Mouse (Mus musculus) kidney, embryonic 14.5 days (tissue): ENCODE data around the gene Frmd5. TPM values are rescaled to one million over a fixed set of nuclear protein-coding genes. Genes with fewer than 3 reads are reported as not detected.

Experiments
- ATAC-seq: fragments of 200-750 bp; cut with Nextera tagmentation; 2 replicates; pipeline ENCODE4 v1.8.0; 2017; ENCODE audit warnings: moderate number of reproducible peaks, mild to moderate bottlenecking, moderate TSS enrichment, moderate library complexity; ENCODE audit not compliant: low FRiP score, low TSS enrichment
- H3K27ac ChIP-seq: fragments of 300-500 bp; sonication (generic); 2 replicates; pipeline ENCODE4 v1.5.1; 2014; ENCODE audit warnings: low read depth, mild to moderate bottlenecking, low read length, moderate library complexity, mixed read lengths
- H3K27me3 ChIP-seq: fragments of 300-500 bp; sonication (generic); 2 replicates; pipeline ENCODE4 v1.6.1; 2014; ENCODE audit warnings: mild to moderate bottlenecking, low read length; ENCODE audit not compliant: control insufficient read depth, insufficient read depth
- H3K36me3 ChIP-seq: fragments of 300-500 bp; sonication (generic); 2 replicates; pipeline ENCODE4 v1.6.1; 2014; ENCODE audit warnings: low read length, mixed read lengths; ENCODE audit not compliant: control insufficient read depth, insufficient read depth
- H3K4me1 ChIP-seq: fragments of 300-500 bp; sonication (generic); 2 replicates; pipeline ENCODE4 v1.6.1; 2014; ENCODE audit warnings: low read length, mixed read lengths; ENCODE audit not compliant: control insufficient read depth, insufficient read depth
- H3K4me2 ChIP-seq: fragments of 300-500 bp; sonication (generic); replicated peaks from 2 replicates; pipeline ENCODE4 v1.6.1; 2014; ENCODE audit warnings: low read depth, mild to moderate bottlenecking, low read length
- H3K4me3 ChIP-seq: fragments of 300-500 bp; sonication (generic); 2 replicates; pipeline ENCODE4 v1.5.1; 2014; ENCODE audit warnings: mild to moderate bottlenecking, low read length
- H3K9ac ChIP-seq: fragments of 300-500 bp; sonication (generic); 2 replicates; pipeline ENCODE4 v1.6.1; 2014; ENCODE audit warnings: low read depth, mild to moderate bottlenecking, low read length, moderate library complexity
- H3K9me3 ChIP-seq: fragments of 300-500 bp; sonication (generic); 2 replicates; pipeline ENCODE4 v1.6.1; 2016; ENCODE audit warnings: low read length; ENCODE audit not compliant: control insufficient read depth
- WGBS: fragments of 180-500 bp; shearing (Covaris S2); extraction: QIAGEN DNeasy Blood & Tissue Kit; methylation state at CpG from one replicate; pipeline ENCODE4 v1.1.7; 2014; 5-methylcytosine and 5-hydroxymethylcytosine counted together
- polyA plus RNA-seq: library from polyadenylated mRNA; unstranded; fragments of >200 nt; fragmentation: Nextera tagmentation; extraction: Ambion mirVana; gene quantifications from 2 replicates; pipeline ENCODE4 v1.2.1, GENCODE M21; 2014

Frmd5 gene
- polyA plus RNA-seq, 1 experiment from 2014 or later, result 2.8 TPM

DNA sequence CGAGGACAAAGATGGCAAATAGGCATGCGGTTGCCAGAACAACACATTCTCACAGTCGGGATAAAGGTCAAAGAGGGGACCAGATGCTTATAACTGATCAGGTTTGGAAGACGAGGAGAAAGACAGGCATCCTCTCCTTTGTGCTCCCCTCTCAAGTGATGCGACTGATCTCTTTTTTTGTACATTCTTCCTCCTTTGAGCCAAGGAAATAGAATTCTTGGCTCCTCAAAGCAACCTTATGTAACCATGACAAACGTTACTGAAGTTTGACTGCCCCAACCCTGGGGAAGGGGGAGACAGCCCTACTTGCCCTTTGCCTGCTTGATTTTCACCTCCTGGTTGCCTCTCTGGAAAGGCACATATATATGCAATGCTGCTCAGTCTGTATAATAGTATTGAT lies 51.8 kb downstream of the Frmd5 start:
- Histone ChIP-seq H3K4me3 (no peak overlapping the region), H3K27ac (no peak overlapping the region), H3K4me1 (no peaks in the 10 kb centered on the region), H3K4me2 (no peak overlapping the region), H3K36me3 (no peaks in the 10 kb centered on the region), H3K27me3 (no peaks in the 10 kb centered on the region), H3K9ac (no peak overlapping the region), H3K9me3 (no peaks in the 10 kb centered on the region)
- no peak for ATAC-seq
- 62% methylated on average over 6 of the region's 6 CpGs for WGBS

DNA sequence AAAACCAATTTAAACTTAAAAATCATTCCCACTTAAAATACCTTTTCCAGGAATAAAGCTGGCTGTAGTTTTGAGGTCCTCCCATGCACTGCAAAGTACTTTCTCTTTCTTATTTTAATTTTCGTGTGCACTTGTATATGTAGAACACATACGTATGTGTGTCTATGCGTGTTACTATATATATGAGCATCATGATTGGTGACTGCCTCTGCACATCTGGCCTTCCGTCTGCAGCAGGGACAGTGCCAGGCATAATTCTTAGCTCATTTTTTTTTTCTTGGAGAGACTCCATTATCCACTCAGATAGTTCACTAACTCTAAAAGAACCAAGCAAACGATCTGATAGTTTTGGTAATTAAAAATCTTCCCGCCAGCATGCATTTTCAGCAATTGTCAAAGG lies 56.8 kb downstream of the Frmd5 start:
- Histone ChIP-seq H3K9me3 (peaks cover 5% of the 10 kb centered on the region; the same call in 1 of the 2 replicates), H3K27ac (no peak overlapping the region), H3K4me1 (no peaks in the 10 kb centered on the region), H3K4me2 (no peak overlapping the region), H3K27me3 (no peaks in the 10 kb centered on the region), H3K36me3 (no peaks in the 10 kb centered on the region), H3K4me3 (no peak overlapping the region), H3K9ac (no peak overlapping the region)
- ATAC-seq, result no peak
- WGBS, result 82% methylated on average over 6 of the region's 6 CpGs

DNA sequence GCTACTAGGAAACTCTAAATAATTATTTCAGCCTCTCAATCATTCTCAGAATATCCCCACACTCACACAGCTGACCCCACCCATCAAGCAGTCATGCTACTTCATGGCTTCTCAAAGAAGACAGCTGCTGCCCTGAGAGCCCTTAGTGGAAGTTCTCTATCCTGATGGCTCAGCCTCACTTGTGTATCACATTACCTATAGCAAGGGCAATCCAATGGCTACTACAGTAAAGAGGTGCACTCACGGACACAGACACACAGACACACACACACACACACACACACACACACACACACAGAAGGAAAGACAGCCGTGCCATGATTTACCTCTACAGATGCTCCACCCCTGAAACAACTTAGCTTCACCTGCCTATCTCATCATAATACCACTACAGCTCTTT lies 65.7 kb downstream of the Frmd5 start:
- Histone ChIP-seq H3K4me2 (no peak overlapping the region), H3K4me3 (no peak overlapping the region), H3K36me3 (no peaks in the 10 kb centered on the region), H3K9ac (no peak overlapping the region), H3K27me3 (no peaks in the 10 kb centered on the region), H3K27ac (no peak overlapping the region), H3K9me3 (peaks cover 2% of the 10 kb centered on the region; the same call in 1 of the 2 replicates), H3K4me1 (no peaks in the 10 kb centered on the region)
- WGBS, result 94% methylated on average over 2 of the region's 2 CpGs
- ATAC-seq, result no peak

DNA sequence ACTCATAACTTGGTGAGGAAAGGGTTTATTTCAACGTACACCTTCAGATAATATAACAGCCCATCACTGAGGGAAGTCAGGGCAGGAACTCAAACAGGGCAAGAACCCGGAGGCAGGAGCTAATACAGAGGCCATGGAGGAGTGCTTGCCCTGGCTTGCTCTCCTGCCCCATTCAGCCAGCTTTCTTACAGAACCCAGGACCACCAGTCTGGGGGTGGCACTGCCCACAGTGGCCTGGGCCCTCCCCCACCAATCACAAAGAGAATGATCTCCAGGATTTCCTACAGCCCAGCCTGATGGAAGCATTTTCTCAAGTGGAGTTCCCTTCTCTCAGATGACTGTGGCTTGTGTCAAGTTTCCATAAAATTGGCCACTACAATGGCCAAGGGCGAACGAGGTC lies 67.5 kb downstream of the Frmd5 start:
- Histone ChIP-seq H3K9me3 (no peaks in the 10 kb centered on the region), H3K4me2 (no peak overlapping the region), H3K27ac (no peak overlapping the region), H3K36me3 (no peaks in the 10 kb centered on the region), H3K4me3 (no peak overlapping the region), H3K9ac (no peak overlapping the region), H3K27me3 (no peaks in the 10 kb centered on the region), H3K4me1 (no peaks in the 10 kb centered on the region)
- 89% methylated on average over 4 of the region's 4 CpGs for WGBS
- no peak for ATAC-seq

DNA sequence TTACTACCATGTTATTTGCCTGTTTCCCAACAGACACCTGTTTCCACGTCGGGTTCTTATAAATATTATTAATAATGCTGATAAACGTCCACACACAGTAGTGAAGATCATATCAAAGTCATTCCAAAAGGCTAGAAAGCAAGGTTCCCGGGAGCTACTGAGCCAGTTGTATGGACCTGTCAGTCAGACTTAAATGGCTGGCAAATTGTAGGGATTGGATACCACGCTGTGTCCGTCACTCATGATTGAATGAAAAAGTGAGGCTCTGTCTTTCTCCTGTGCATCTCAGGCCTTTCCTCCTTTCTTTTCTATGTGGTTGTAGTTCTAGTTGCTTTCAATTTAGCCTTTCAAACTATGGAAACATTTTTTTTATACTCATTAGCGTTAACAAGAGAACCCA lies 73.5 kb downstream of the Frmd5 start:
- no peak for ATAC-seq
- Histone ChIP-seq H3K9me3 (no peaks in the 10 kb centered on the region), H3K27me3 (no peaks in the 10 kb centered on the region), H3K4me3 (no peak overlapping the region), H3K36me3 (no peaks in the 10 kb centered on the region), H3K9ac (no peak overlapping the region), H3K27ac (no peak overlapping the region), H3K4me2 (no peak overlapping the region), H3K4me1 (no peaks in the 10 kb centered on the region)
- 91% methylated on average over 7 of the region's 7 CpGs for WGBS

DNA sequence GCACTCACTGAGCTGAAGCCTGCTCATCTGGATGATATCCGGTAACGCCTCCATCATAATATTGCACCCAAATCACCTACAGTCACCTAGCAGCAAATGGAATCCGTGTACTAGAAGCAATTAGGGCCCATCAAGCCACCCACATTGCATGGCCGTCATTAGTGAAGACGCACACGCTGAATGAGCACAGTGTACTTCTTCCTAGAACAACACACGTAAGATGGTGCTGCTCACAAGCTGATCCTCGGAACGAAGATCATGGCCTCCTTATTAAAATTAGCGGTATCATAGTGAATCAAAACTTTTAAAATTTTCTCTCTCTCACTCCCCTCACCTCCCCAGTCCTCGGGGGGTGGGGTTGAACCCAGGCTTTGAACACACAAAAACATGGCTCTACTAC lies 76.4 kb downstream of the Frmd5 start:
- no peaks in the 10 kb centered on the region for H3K36me3 ChIP-seq
- no peak overlapping the region for H3K4me3 ChIP-seq
- H3K9ac ChIP-seq, result no peak overlapping the region
- H3K4me1 ChIP-seq, result no peaks in the 10 kb centered on the region
- no peaks in the 10 kb centered on the region for H3K27me3 ChIP-seq
- H3K9me3 ChIP-seq, result no peaks in the 10 kb centered on the region
- 93% methylated on average over 11 of the region's 11 CpGs for WGBS
- no peak overlapping the region for H3K4me2 ChIP-seq
- H3K27ac ChIP-seq, result no peak overlapping the region
- no peak for ATAC-seq

DNA sequence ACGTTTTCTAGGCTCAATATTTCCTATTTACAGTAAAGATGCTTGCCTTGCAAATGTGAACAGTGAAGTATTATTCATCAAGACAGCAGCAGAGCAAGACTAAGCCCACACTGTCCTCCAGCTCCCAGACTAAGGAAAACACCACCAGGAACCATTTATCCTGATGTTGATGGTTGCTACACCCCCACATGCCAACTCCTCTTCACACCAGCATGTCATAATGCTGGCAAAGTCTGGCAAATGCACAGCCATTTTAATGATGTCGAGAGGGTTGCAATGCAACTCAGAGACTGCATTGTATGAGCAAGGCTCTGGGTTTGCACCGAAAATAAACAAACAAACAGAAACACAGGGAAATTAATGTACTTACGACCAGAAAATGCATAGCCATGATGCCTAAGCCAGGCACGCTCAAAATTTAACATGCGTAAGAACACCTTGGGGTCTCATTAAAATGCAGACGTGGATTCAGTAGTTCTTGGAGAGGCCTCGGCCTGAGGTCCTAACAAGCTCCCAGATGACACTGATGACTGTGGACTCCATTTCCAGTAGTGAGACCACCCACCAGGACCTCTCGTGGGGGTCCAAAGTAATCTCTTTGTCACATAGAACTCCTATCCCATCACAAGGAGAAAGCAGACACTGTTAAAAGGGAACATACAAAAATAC lies 77.8 kb downstream of the Frmd5 start:
- no peak overlapping the region for H3K9ac ChIP-seq
- H3K4me1 ChIP-seq, result no peaks in the 10 kb centered on the region
- ATAC-seq, result no peak
- no peak overlapping the region for H3K4me3 ChIP-seq
- H3K27ac ChIP-seq, result no peak overlapping the region
- no peaks in the 10 kb centered on the region for H3K36me3 ChIP-seq
- H3K27me3 ChIP-seq, result no peaks in the 10 kb centered on the region
- H3K9me3 ChIP-seq, result no peaks in the 10 kb centered on the region
- H3K4me2 ChIP-seq, result no peak overlapping the region
- WGBS, result 86% methylated on average over 9 of the region's 9 CpGs

DNA sequence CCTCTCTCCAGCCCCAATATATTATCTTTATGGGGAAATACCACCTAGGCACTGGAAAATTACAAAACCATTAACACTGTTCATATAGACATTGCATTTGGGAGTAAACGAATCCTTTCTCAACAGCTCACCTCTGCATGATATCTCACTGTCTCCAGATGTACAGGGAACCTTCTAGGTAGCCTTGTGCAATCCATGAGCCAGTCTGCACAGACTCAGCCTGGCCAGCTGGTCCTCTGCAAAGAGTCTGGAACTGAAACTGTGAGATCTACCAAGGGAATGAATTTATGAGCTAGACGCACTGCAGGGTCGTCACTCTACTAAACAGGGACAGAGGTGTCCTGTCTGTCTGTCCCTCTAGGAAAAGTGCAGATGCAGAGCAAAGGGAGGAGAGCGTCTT lies 82.0 kb downstream of the Frmd5 start:
- no peak for ATAC-seq
- WGBS, result 80% methylated on average over 4 of the region's 4 CpGs
- H3K4me1 ChIP-seq, result no peaks in the 10 kb centered on the region
- H3K36me3 ChIP-seq, result no peaks in the 10 kb centered on the region
- no peak overlapping the region for H3K9ac ChIP-seq
- no peaks in the 10 kb centered on the region for H3K9me3 ChIP-seq
- H3K4me3 ChIP-seq, result no peak overlapping the region
- no peak overlapping the region for H3K27ac ChIP-seq
- H3K27me3 ChIP-seq, result no peaks in the 10 kb centered on the region
- no peak overlapping the region for H3K4me2 ChIP-seq

DNA sequence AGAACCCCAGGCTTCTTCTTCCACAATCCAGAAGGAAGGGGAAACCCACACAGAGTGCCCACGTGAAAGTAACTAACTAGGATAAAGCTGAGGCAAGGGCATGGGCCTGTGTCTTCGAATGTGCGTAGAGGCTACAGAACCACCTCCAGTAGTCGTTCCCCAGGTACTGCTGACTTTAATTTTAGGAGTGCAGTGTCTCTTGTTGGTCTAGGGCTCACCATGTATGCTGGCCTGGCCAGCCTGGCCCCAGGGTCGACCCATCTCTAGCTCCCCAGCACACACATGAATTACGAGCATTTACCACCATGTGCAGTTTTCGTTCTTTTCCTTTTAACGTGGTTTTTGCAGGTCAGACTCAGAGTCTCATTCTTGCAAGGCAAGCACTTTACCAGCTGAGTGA lies 83.1 kb downstream of the Frmd5 start:
- Histone ChIP-seq H3K4me2 (no peak overlapping the region), H3K4me1 (no peaks in the 10 kb centered on the region), H3K27ac (no peak overlapping the region), H3K9ac (no peak overlapping the region), H3K9me3 (no peaks in the 10 kb centered on the region), H3K27me3 (no peaks in the 10 kb centered on the region), H3K4me3 (no peak overlapping the region), H3K36me3 (no peaks in the 10 kb centered on the region)
- ATAC-seq, result no peak
- 84% methylated on average over 8 of the region's 8 CpGs for whole genome bisulfite sequencing
